Mouse (Mus musculus) intestine, postnatal 0 days (tissue): Measurements from ENCODE around the gene Slc2a13. TPM values are rescaled to one million over a fixed set of nuclear protein-coding genes. Genes with fewer than 3 reads are reported as not detected.
A peak's percentile ranks its signal among the peaks of the same experiment; 100 is the strongest.

Experiments used
- ATAC-seq: fragments of 200-750 bp; cut with Nextera tagmentation; 2 replicates; pipeline ENCODE4 v1.8.0; 2017; ENCODE audit warnings: mild to moderate bottlenecking, moderate TSS enrichment, moderate library complexity
- H3K27ac ChIP-seq: fragments of 300-500 bp; sonication (generic); 2 replicates; pipeline ENCODE4 v1.5.1; 2014; ENCODE audit warnings: mild to moderate bottlenecking, low read depth, low read length, moderate library complexity
- H3K27me3 ChIP-seq: fragments of 300-500 bp; sonication (generic); replicated peaks from 2 replicates; pipeline ENCODE4 v1.6.1; 2014; ENCODE audit warnings: low read length, mixed read lengths; ENCODE audit not compliant: control insufficient read depth, insufficient read depth
- H3K36me3 ChIP-seq: fragments of 300-500 bp; sonication (generic); 2 replicates; pipeline ENCODE4 v1.6.1; 2014; ENCODE audit warnings: mild to moderate bottlenecking, moderate library complexity; ENCODE audit not compliant: control insufficient read depth, insufficient read depth
- H3K4me1 ChIP-seq: fragments of 300-500 bp; sonication (generic); replicated peaks from 2 replicates; pipeline ENCODE4 v1.6.1; 2014; ENCODE audit warnings: antibody characterized with exemption, low read length, mixed read lengths; ENCODE audit not compliant: control insufficient read depth, insufficient read depth
- H3K4me2 ChIP-seq: fragments of 300-500 bp; sonication (generic); replicated peaks from 2 replicates; pipeline ENCODE4 v1.6.1; 2014; ENCODE audit warnings: low read depth, mild to moderate bottlenecking, moderate library complexity
- H3K4me3 ChIP-seq: fragments of 300-500 bp; sonication (generic); 2 replicates; pipeline ENCODE4 v1.5.1; 2014; ENCODE audit warnings: low read depth, low read length
- H3K9ac ChIP-seq: fragments of 300-500 bp; sonication (generic); 2 replicates; pipeline ENCODE4 v1.6.1; 2014; ENCODE audit warnings: mild to moderate bottlenecking, low read depth, low read length
- H3K9me3 ChIP-seq: fragments of 300-500 bp; sonication (generic); 2 replicates; pipeline ENCODE4 v1.6.1; 2016; ENCODE audit warnings: mixed run types; ENCODE audit not compliant: control insufficient read depth
- CTCF ChIP-seq: sonication (generic); IDR thresholded peaks from 2 replicates; pipeline ENCODE4 v1.5.1; 2016; ENCODE audit warnings: low read depth, mild to moderate bottlenecking, control low read depth, antibody characterized with exemption, moderate library complexity
- WGBS: fragments of 180-500 bp; shearing (Covaris S2); extraction: QIAGEN DNeasy Blood & Tissue Kit; methylation state at CpG from one replicate; pipeline ENCODE4 v1.1.7; 2014; 5-methylcytosine and 5-hydroxymethylcytosine counted together
- polyA plus RNA-seq: library from polyadenylated mRNA; unstranded; fragments of >200 nt; fragmentation: Nextera tagmentation; extraction: Ambion mirVana; gene quantifications from 2 replicates; pipeline ENCODE4 v1.2.1, GENCODE M21; 2015

Slc2a13 gene
- polyA plus RNA-seq, 1 experiment from 2014 or later, result 0.76 TPM

DNA sequence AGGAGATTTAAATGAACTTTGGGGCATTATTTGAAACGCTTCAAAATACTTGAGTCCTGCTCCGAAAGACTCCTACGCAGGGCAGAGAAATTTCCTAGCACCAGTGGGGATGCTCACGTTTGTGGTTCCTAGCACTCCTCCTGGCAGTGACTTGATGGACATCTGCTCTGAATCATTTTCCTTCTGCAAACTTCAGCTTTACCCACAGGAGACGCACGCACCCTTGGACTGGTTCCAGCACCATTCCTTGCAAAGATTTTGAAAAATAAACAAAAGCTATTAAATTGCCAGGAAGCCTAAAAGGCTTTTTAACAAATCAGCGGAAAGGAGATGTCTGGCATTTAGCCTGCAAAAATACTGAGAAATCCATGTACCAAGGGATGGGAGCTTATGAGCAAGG lies 28.1 kb upstream of the Slc2a13 start:
- Histone ChIP-seq H3K9ac (no peak overlapping the region), H3K36me3 (no peaks in the 10 kb centered on the region), H3K27me3 (no peaks in the 10 kb centered on the region), H3K4me3 (no peak overlapping the region), H3K4me2 (no peak overlapping the region), H3K27ac (no peak overlapping the region), H3K4me1 (no peaks in the 10 kb centered on the region), H3K9me3 (no peaks in the 10 kb centered on the region)
- TF ChIP-seq CTCF, result no peak
- 68% methylated on average over 7 of the region's 7 CpGs for whole genome bisulfite sequencing
- ATAC-seq, result no peak

GRCm38 (mm10) chr15:91597290-91597689 lies 24.2 kb upstream of the Slc2a13 start:
- no peaks in the 10 kb centered on the region for H3K36me3 ChIP-seq
- no peak overlapping the region for H3K4me3 ChIP-seq
- H3K27ac ChIP-seq, result no peak overlapping the region
- TF ChIP-seq CTCF, result no peak
- H3K27me3 ChIP-seq, result no peaks in the 10 kb centered on the region
- no peak overlapping the region for H3K4me2 ChIP-seq
- no peaks in the 10 kb centered on the region for H3K4me1 ChIP-seq
- H3K9me3 ChIP-seq, result no peaks in the 10 kb centered on the region
- WGBS, result 83% methylated on average over 5 of the region's 5 CpGs
- H3K9ac ChIP-seq, result no peak overlapping the region
- no peak for ATAC-seq

GRCm38 (mm10) chr15:91574492-91574891 lies 1.4 kb upstream of the Slc2a13 start:
- 18% methylated on average over 8 of the region's 8 CpGs for WGBS
- Histone ChIP-seq H3K9me3 (no peaks in the 10 kb centered on the region), H3K36me3 (no peaks in the 10 kb centered on the region), H3K27ac (no peak overlapping the region), H3K4me2 (no peak overlapping the region), H3K9ac (no peak overlapping the region), H3K4me3 (no peak overlapping the region), H3K27me3 (no peaks in the 10 kb centered on the region), H3K4me1 (no peaks in the 10 kb centered on the region)
- no peak for ATAC-seq
- peak; percentile 91 for TF ChIP-seq CTCF

DNA sequence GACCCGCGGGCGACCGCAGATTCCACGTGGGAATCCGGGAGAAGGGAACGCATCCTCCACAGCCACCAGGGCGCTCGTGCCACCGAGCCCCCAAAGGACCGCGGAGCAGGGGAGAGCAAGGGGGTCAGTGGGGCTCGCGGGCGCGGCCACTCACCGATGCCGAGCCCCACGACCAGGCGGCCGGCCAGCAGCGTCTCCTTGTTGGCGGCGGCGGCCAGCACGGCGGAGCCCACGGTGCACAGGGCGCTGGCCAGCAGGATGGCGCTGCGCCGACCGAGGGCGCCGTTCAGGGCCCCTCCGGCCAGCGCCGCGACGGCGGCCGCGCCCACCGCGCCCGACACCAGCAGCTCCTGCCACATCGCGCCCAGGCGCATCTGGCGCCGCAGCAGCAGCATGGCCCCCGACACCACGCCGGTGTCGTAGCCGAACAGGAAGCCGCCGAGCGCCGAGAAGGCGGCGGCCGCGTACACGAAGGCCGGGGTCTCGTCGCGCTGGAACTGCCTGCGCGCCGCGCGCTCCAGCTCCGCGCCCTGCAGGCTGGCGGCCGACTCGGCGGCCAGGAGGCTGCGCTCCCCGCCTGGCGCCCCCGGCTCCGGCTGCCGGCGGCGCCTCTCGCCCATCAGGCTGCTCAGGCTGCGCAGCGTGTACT lies 516 bp downstream of the Slc2a13 start:
- ATAC-seq, result peak; percentile 80
- no peaks in the 10 kb centered on the region for H3K36me3 ChIP-seq
- peak overlapping the region; percentile 99 for H3K4me2 ChIP-seq
- peak overlapping the region; percentile 78 for H3K4me3 ChIP-seq
- WGBS, result under 1% methylated on average over 77 of the region's 91 CpGs
- no peaks in the 10 kb centered on the region for H3K9me3 ChIP-seq
- peak overlapping the region; percentile 63; the same call in 1 of the 2 replicates for H3K27ac ChIP-seq
- no peaks in the 10 kb centered on the region for H3K27me3 ChIP-seq
- H3K4me1 ChIP-seq, result no peaks in the 10 kb centered on the region
- peak overlapping the region; percentile 62 for H3K9ac ChIP-seq
- TF ChIP-seq CTCF, result no peak

- Histone ChIP-seq H3K27ac (no peak overlapping the region), H3K36me3 (no peaks in the 10 kb centered on the region), H3K27me3 (no peaks in the 10 kb centered on the region), H3K9ac (peak overlapping the region; percentile 62), H3K4me3 (peak overlapping the region; percentile 78), H3K9me3 (no peaks in the 10 kb centered on the region), H3K4me1 (no peaks in the 10 kb centered on the region), H3K4me2 (peak overlapping the region; percentile 99)
- 19% methylated on average over 8 of the region's 8 CpGs for WGBS
- TF ChIP-seq CTCF, result no peak
- no peak for ATAC-seq
Measured at GRCm38 (mm10) chr15:91571981-91572380, 1.1 kb downstream of the Slc2a13 start.

DNA sequence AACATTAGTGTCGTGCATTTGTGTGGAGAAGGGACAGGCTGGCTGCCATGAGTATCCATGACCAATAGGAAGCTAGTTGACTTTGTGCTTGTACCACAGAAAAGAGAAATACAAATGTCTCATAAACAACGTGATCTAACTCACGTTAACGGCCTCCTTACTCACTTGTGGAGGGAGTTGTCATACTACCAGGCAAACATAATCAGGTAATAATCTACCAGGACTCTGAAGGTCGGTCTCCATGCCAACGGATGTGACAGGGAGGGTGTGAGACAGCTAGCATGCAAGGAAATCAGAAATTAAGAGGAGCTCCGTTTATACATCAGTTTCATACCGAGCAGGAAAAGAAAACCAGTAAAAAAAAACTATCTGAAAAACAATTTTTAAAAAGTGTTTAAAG lies 6.3 kb downstream of the Slc2a13 start:
- Histone ChIP-seq H3K9me3 (no peaks in the 10 kb centered on the region), H3K9ac (no peak overlapping the region), H3K27ac (no peak overlapping the region), H3K4me1 (no peaks in the 10 kb centered on the region), H3K27me3 (no peaks in the 10 kb centered on the region), H3K4me2 (peak overlapping the region; percentile 35), H3K36me3 (no peaks in the 10 kb centered on the region), H3K4me3 (no peak overlapping the region)
- ATAC-seq, result peak; percentile 69; the same call in 1 of the 2 replicates
- no peak for TF ChIP-seq CTCF
- WGBS, result 32% methylated on average over 8 of the region's 8 CpGs
